Mouse (Mus musculus) MEL (cell line): ENCODE measurements around the gene Olfr551. TPM values are rescaled to one million over a fixed set of nuclear protein-coding genes. Genes with fewer than 3 reads are reported as not detected.

ENCODE experiments used
- DNase-seq: peaks from one replicate; pipeline ENCODE4 v3.0.0; 2011; ENCODE audit warnings: low read depth, low spot score
- H3K27ac ChIP-seq: 2 replicates; pipeline ENCODE4 v1.5.1; 2012; ENCODE audit warnings: low read depth, mild to moderate bottlenecking, control low read depth, low read length, moderate library complexity; ENCODE audit not compliant: control insufficient read depth
- H3K27me3 ChIP-seq, 2 experiments: fragments of 150-350 bp in 1 of 2; sonication (generic) in 1 of 2; 2 replicates each; pipeline ENCODE4 v1.6.1; 2012; ENCODE audit warnings: low read length in 2 of 2, mild to moderate bottlenecking in 2 of 2, improper control_type of control experiment in 1 of 2, moderate library complexity in 1 of 2; ENCODE audit not compliant: insufficient read depth in 2 of 2, control insufficient read depth in 1 of 2
- H3K36me3 ChIP-seq, 2 experiments: 2 replicates each; pipeline ENCODE4 v1.6.1; 2012 to 2014; ENCODE audit warnings: low read length in 2 of 2, improper control_type of control experiment in 1 of 2, inconsistent platforms in 1 of 2, mild to moderate bottlenecking in 1 of 2; ENCODE audit not compliant: insufficient read depth in 2 of 2, control insufficient read depth in 1 of 2
- H3K4me1 ChIP-seq, 2 experiments: fragments of 150-350 bp in 1 of 2; sonication (generic) in 1 of 2; 2 replicates each; pipeline ENCODE4 v1.6.1; 2012; ENCODE audit warnings: low read length in 2 of 2, improper control_type of control experiment in 1 of 2, mild to moderate bottlenecking in 1 of 2; ENCODE audit not compliant: insufficient read depth in 2 of 2, control insufficient read depth in 1 of 2
- H3K4me3 ChIP-seq, 2 experiments: fragments of 150-350 bp in 1 of 2; sonication (generic) in 1 of 2; 2 replicates each; pipeline ENCODE4 v1.5.1; 2012; ENCODE audit warnings: low read depth in 2 of 2, low read length in 2 of 2, mild to moderate bottlenecking in 2 of 2, moderate library complexity in 2 of 2, control low read depth in 1 of 2, improper control_type of control experiment in 1 of 2; ENCODE audit not compliant: control insufficient read depth in 1 of 2, insufficient read depth in 1 of 2
- H3K79me2 ChIP-seq: 2 replicates; pipeline ENCODE4 v1.6.1; 2012; ENCODE audit warnings: mild to moderate bottlenecking, low read length, moderate library complexity; ENCODE audit not compliant: control insufficient read depth, poor library complexity, insufficient read depth
- H3K9ac ChIP-seq: 2 replicates; pipeline ENCODE4 v1.6.1; 2012; ENCODE audit warnings: low read depth, mild to moderate bottlenecking, control low read depth, low read length, moderate library complexity; ENCODE audit not compliant: control insufficient read depth, poor library complexity, severe bottlenecking
- H3K9me3 ChIP-seq: fragments of 150-350 bp; sonication (generic); replicated peaks from 2 replicates; pipeline ENCODE4 v1.6.1; 2012; ENCODE audit warnings: mild to moderate bottlenecking, low read length, improper control_type of control experiment, moderate library complexity; ENCODE audit not compliant: insufficient read depth
- BHLHE40 ChIP-seq: IDR thresholded peaks from 2 replicates; pipeline ENCODE4 v1.6.1; 2012; ENCODE audit warnings: low read depth, mild to moderate bottlenecking, inconsistent platforms, low read length, improper control_type of control experiment, borderline replicate concordance
- CHD2 ChIP-seq: IDR thresholded peaks from 2 replicates; pipeline ENCODE4 v1.6.1; 2011; ENCODE audit warnings: low read length, improper control_type of control experiment
- ETS1 ChIP-seq: IDR thresholded peaks from 2 replicates; pipeline ENCODE4 v1.6.1; 2012; ENCODE audit warnings: low read depth, mild to moderate bottlenecking, inconsistent platforms, low read length, improper control_type of control experiment, moderate library complexity
- GATA1 ChIP-seq: IDR thresholded peaks from 2 replicates; pipeline ENCODE4 v1.6.1; 2011; ENCODE audit warnings: low read depth, low read length, improper control_type of control experiment
- MAX ChIP-seq: IDR thresholded peaks from 2 replicates; pipeline ENCODE4 v1.6.1; 2011; ENCODE audit warnings: low read length, improper control_type of control experiment
- MAZ ChIP-seq: IDR thresholded peaks from 2 replicates; pipeline ENCODE4 v1.6.1; 2012; ENCODE audit warnings: low read depth, mild to moderate bottlenecking, inconsistent platforms, low read length, improper control_type of control experiment
- MXI1 ChIP-seq: IDR thresholded peaks from 2 replicates; pipeline ENCODE4 v1.6.1; 2011; ENCODE audit warnings: mild to moderate bottlenecking, low read depth, low read length, improper control_type of control experiment
- MYB ChIP-seq: IDR thresholded peaks from 2 replicates; pipeline ENCODE4 v1.6.1; 2011; ENCODE audit warnings: mild to moderate bottlenecking, low read depth, low read length, improper control_type of control experiment
- NELFE ChIP-seq: IDR thresholded peaks from 2 replicates; pipeline ENCODE4 v1.6.1; 2011; ENCODE audit warnings: low read depth, low read length, improper control_type of control experiment
- TBP ChIP-seq: IDR thresholded peaks from 2 replicates; pipeline ENCODE4 v1.8.0; 2011; ENCODE audit warnings: low read depth, low read length, improper control_type of control experiment
- USF2 ChIP-seq, 2 experiments: IDR thresholded peaks; 2 replicates each; pipeline ENCODE4 v1.6.1; 2011 to 2012; ENCODE audit warnings: improper control_type of control experiment in 2 of 2, low read length in 2 of 2, borderline replicate concordance in 1 of 2, inconsistent platforms in 1 of 2, low read depth in 1 of 2, mild to moderate bottlenecking in 1 of 2; ENCODE audit not compliant: insufficient read depth in 1 of 2
- ZMIZ1 ChIP-seq: IDR thresholded peaks from 2 replicates; pipeline ENCODE4 v1.6.1; 2012; ENCODE audit warnings: low read depth, mild to moderate bottlenecking, inconsistent platforms, low read length, improper control_type of control experiment, moderate library complexity
- ZNF384 ChIP-seq: IDR thresholded peaks from 2 replicates; pipeline ENCODE4 v1.6.1; 2012; ENCODE audit warnings: low read depth, mild to moderate bottlenecking, inconsistent platforms, low read length, improper control_type of control experiment
- polyA plus RNA-seq, 2 experiments: library from polyadenylated mRNA; stranded (reverse) in 1 of 2; unstranded in 1 of 2; fragments of >175 nt in 1 of 2; fragments of >200 nt in 1 of 2; gene quantifications; 2 replicates each; pipeline versions ENCODE4 v1.2.1 to v1.2.4; 2012; ENCODE audit warnings: low replicate concordance in 2 of 2, low read depth in 1 of 2; ENCODE audit not compliant: insufficient read length in 2 of 2, insufficient read depth in 1 of 2, missing spikeins in 1 of 2
- total RNA-seq: library from RNA; depleted of rRNA; stranded (reverse); fragments of 300-350 nt; gene quantifications from 2 replicates; pipeline ENCODE4 v1.2.3, GENCODE M21; 2012

Olfr551 gene
- total and polyA plus RNA-seq, 3 experiments: not detected

- Histone ChIP-seq H3K27me3 (peaks cover 0 to 2% of the 10 kb centered on the region in 2 experiments; a peak in 3 of 4 replicates), H3K27ac (no peak overlapping the region), H3K9me3 (no peaks in the 10 kb centered on the region), H3K4me1 (no peaks in the 10 kb centered on the region), H3K79me2 (no peaks in the 10 kb centered on the region), H3K36me3 (no peaks in the 10 kb centered on the region), H3K9ac (no peak overlapping the region), H3K4me3 (no peak overlapping the region)
- TF ChIP-seq MAX (no peak), MAZ (no peak)
- DNase-seq: no peak
These were observed 15.7 kb downstream of the Olfr551 start for GRCm38 (mm10) chr7:102575998-102576397.

GRCm38 (mm10) chr7:102573174-102573830 lies 18.4 kb downstream of the Olfr551 start:
- Histone ChIP-seq H3K9me3 (no peaks in the 10 kb centered on the region), H3K9ac (no peak overlapping the region), H3K27me3 (peaks cover 0 to 2% of the 10 kb centered on the region in 2 experiments; a peak in 3 of 4 replicates), H3K36me3 (no peaks in the 10 kb centered on the region), H3K79me2 (no peaks in the 10 kb centered on the region), H3K27ac (no peak overlapping the region), H3K4me3 (no peak overlapping the region), H3K4me1 (no peaks in the 10 kb centered on the region)
- no peak for TF ChIP-seq TBP
- TF ChIP-seq BHLHE40: no peak
- TF ChIP-seq MYB: no peak
- TF ChIP-seq MXI1: no peak
- TF ChIP-seq NELFE: no peak
- TF ChIP-seq ZMIZ1: no peak
- TF ChIP-seq ETS1: no peak
- TF ChIP-seq MAZ: no peak
- DNase-seq: no peak

GRCm38 (mm10) chr7:102571142-102571541 lies 20.5 kb downstream of the Olfr551 start, which contains the start of gene Olfr550:
Gene Olfr550, plus strand, starts transcription at chr7:102571442.
- no peaks in the 10 kb centered on the region for H3K9me3 ChIP-seq
- TF ChIP-seq CHD2: no peak
- TF ChIP-seq USF2 (IDR thresholded peaks at IDR 0.05; ENCODE audit: borderline replicate concordance in 1 of 2, insufficient read depth in 1 of 2, low read depth in 1 of 2, low read length in 2 of 2): no peak
- TF ChIP-seq ZNF384: no peak
- TF ChIP-seq GATA1: no peak
- TF ChIP-seq, all 39 proteins: peak for 0
- DNase-seq: no peak
- no peak within 1 kb of the TSS for H3K9ac ChIP-seq
- H3K4me1 ChIP-seq: no peaks in the 10 kb centered on the region
- no peak within 1 kb of the TSS for H3K4me3 ChIP-seq
- H3K36me3 ChIP-seq: no peaks in the 10 kb centered on the region
- H3K27me3 ChIP-seq: peaks cover 0 to 2% of the 10 kb centered on the region in 2 experiments; a peak in 3 of 4 replicates
- H3K27ac ChIP-seq: no peak within 1 kb of the TSS
- H3K79me2 ChIP-seq: no peaks in the 10 kb centered on the region
